Mouse (Mus musculus): ENCODE data around the gene H3f3b. TPM values are rescaled to one million over a fixed set of nuclear protein-coding genes. Genes with fewer than 3 reads are reported as not detected.
A peak's percentile ranks its signal among the peaks of the same experiment; 100 is the strongest.

Gene H3f3b
- total RNA-seq, 2 experiments from 2014 or later = 98.0 to 107 TPM

DNA sequence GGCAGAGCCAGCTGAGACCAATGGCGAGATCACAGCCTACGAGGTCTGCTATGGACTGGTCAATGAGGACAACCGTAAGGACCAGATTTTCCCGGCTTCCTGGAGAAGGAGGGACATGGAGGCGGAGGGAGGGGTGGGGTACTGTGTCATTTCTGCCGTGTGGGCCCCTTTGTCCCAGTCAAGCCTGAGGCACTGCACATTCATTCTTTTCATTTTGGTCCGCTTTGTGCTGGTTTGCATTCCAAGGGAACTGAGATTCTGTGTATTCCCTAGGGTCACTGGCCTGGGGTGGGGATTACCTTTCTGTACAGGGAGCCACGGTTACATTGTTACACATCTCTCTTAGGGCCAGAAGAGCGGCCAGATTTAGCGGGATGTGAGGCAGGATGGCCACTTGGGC is 27.2 kb downstream of the H3f3b start:
- no peak for DNase-seq

DNA sequence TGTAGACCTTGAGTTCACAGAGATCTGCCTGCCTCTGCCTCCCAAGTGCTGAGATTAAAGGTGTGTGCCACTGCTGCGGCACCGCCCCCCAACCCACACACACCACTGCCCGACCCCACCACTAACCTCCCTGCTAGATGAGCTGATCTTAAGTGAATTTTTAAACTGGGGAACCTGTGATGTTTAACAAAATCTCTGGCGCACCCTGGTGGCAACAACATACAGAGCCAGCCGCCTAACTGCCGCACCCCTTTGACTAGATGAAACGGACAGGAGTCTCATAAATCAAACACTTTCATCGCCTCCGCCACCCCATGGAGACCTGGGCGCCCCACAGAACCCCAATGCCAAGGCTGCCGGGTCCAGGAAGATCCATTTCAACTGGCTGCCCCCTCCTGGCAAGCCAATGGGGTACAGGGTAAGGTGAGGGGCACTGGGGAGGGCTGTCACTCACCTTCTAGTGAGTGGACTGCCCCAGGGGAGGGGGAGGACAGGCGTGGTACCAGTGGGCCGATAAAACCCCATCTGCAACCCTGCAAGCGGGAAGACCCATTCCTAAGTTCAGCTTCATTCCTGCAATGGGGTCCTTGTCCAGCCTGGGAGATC is 28.1 kb downstream of the H3f3b start:
- DNase-seq = peak; percentile 66 to 86

DNA sequence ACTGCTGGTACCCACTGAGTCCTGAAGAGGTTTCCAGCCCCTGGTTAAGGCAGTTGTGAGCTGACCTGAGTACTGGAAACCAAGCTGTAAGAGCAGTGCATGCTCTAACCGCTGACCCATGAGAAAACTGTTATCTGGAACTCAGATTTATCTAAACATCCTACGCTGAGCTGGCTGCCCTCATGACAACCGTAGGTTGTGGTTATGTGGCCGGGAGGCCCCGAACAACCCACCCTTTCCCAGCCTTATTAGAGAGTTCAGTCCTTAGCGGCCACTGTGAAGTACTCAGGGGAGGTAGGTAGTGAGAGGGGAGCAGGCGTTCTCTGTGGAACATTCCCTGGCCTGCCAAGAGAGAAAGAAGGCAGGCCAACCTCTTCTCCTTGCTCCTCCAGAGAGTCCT is 28.7 kb downstream of the H3f3b start:
- DNase-seq = no peak

DNA sequence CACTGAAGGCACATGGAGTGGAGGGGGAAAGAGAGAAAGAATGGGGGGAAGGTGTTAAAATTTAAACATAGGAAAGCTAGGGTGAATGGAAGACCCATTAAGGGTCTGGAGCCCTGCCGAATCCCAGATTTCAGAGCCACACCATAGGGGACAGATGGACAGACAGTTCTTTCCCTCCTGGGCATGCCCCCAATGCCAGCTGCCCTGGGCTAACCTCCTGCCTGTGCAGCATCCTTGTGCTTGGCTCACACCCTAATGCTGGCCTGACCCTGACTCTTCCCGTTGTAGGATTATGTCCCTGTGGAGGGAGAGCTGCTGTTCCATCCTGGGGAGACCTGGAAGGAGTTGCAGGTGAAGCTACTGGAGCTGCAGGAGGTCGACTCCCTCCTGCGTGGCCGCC is 30.1 kb downstream of the H3f3b start:
- DNase-seq = no peak

DNA sequence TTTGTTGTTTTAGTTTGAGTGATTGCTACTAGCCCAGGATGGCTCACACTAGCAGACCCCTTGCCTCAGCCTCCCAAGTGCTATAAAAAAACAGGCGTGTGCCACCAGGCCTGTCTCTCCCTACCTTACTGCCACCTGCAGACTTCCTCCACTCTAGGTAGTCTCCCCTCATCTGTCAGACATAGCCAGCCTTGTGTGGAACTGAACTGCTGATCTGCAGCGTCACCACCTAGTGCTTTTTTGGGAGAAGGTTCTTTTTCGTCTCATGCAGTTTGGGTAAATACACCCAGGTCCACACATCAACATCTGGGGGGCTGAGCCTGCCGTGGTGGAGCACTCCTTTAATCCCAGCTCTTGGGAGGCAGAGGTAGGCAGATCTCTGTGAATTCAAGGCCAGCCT is 30.7 kb downstream of the H3f3b start:
- DNase-seq = no peak

DNA sequence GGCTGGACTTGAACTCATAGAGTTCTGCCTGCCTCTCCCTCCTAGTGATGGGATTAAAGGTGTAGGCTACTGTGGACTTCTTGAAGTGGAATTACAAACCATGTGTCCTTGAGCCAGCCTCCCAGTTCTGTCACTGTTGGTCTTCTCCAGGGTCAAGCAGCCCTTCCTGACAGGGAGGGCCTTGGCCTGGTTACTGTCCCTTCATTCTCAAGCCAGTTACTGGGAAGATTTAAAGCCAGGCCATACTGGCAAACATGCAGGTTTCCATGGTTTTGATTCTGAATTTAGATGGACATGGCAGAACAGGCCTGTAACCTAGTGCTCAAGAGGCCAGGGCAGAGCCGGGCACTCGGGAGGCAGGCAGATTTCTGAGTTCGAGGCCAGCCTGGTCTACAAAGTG is 32.5 kb downstream of the H3f3b start:
- DNase-seq = no peak

DNA sequence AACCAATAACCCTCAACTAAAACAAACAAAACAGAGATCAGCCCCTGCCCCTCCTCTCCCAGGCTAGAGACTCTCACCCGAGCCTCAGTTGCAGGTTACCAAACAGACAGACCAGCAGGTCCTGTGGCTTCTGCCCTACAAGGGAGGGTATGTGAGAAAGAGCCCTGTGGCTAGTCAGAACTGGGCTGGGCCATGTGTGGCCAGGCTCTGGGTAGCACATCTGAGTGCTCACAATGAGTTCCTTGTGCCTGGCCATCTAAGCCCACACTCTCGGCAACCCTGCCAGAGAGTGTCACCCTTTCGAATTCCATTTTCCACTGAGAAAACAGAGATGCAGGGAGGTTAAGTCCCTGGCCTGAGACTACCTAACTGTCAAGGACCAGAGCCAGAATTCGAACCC is 35.7 kb downstream of the H3f3b start:
- no peak for DNase-seq

DNA sequence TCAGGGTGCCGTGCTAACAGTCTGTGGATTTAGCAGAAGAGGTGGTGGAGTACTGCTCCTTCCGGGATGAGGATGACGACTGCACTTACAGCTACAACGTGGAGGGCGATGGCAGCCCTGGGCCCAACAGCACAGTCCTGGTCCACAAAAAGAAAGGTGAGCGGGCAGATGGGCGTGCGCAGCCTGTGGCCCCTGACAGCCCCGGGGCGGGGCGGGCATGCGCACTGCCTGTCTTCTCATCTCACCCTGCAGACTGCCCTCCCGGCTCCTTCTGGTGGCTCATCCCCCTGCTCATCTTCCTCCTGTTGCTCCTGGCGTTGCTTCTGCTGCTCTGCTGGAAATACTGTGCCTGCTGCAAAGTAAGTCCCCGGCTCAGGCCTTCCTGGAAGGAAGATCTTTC is 38.1 kb downstream of the H3f3b start:
- DNase-seq = no peak

DNA sequence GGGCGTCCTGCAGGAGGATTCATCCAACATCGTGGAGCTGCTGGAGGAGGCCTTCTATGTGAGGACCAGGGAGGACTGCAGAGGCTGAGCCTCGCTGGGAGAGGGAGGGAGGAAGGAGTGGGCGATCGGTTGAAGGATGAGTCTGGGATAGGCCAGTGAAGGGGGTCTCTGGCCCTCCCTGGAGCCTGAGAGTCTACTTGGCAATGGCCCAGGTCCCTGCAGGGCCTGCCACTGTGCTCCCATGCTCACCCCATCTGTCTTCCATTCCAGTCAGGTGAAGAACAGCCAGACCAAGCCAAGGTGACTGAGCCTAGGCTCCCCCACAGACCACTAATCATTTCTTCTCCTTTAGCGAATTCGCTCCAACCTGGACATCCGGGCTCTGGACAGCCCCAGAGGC is 44.5 kb downstream of the H3f3b start:
- no peak for DNase-seq

DNA sequence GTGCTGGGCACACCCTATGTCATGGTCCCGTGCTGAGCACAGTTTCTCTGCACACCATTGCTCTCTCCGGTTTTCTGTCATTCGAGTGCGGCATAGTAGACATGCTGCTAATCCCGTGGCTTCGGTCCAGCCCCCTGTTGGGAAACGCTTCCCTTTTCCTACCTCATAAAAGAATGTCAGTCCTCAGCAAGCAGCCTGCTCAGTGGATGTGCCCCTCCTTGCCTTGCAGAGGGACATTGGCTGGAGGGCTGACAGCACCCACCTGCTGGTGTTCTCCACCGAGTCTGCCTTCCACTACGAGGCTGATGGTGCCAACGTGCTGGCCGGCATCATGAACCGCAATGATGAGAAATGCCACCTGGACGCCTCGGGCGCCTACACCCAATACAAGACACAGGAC is 45.3 kb downstream of the H3f3b start:
- DNase-seq = no peak

DNA sequence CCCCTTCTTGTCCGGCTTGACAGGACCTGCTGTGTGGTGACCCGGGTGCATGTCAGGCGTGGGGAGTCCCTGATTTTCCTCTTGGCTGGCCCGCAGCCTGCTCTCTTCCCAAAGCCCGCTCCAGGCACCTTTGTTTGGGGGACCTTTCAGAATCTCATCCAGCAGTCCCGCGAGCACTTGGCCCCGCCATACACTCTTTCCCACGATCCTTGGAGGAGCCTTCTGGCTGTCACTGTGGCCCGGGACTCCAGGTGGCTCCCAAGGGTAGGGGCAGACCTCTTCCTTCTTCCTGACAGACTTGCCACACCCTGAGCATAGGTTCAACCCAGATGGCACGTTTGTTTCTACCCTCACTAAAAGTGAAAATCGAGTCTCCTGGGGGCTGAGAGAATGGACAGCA is 52.2 kb downstream of the H3f3b start:
- no peak for DNase-seq

DNA sequence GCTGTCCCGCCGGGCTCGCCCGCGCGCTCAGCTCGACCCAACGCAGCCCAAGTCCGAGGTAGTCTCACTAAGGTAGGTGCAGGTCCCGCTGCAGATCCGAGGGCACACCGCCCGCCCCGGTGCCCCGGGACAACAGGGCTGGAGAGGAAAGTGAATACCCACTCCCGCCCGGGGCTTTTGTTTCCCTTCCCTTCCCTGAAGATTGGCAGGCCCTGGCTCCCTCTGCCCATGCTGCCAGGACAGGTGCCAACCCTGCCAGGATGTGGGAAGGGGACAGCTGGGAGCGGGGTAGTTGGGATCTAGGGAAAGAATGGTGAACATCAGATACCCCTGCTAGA is 52.7 kb downstream of the H3f3b start:
- no peak for DNase-seq

DNA sequence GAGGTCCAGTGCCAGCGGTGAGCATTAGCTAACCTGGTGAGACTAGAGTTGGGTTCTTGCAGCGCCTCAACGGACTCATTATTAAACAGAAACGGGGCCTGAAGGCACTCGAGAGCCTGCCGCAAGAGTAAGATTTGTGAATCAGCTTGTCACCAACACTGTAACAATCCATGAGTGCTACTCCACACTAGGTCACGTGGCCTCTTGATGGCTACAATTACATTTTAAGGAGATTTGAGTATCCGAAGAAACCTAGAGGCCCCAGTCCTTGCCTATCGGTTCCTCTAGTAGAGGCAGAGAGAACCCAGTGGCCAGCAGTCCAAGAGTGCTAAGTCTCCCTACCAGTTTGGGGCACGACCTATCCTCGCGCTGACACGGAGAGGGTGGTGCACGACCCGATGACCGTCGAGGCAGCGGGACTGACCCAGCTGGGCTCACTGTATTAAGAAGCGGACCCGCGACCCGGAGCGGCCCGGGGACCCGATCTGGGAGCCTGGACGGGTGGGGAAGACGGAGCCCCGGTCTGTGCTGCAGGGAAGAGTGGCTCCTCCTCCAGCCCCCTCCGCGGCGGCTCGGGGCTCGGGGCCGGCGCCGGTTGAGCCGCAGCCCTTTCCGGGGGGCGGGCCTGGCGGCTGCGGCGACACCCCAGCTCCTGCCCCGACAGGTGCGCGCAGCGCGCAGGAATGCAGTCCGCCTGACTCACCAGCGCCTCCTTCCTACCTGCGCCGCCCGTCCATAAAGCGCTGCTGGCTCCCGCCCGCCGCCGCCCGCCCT is 53.3 kb downstream of the H3f3b start, which contains the start of gene Itgb4:
Gene Itgb4 (plus strand): TSS at position 401 of the 774 bp plus-strand sequence.
- peak in 1 of 2 experiments; percentile 45 for DNase-seq

Other genes with a start within 250 kb of the H3f3b start
- 10 to 100 TPM; 39.2 to 42.9 TPM for gene Caskin2, start 214.3 kb downstream of the H3f3b start, total RNA-seq (2021)
- gene Tsen54, start 213.2 kb downstream of the H3f3b start, total RNA-seq (2021) = 1 to 10 TPM; 7.1 to 8.5 TPM
- 10 to 100 TPM; 17.5 to 18.2 TPM for gene Llgl2, start 203.9 kb downstream of the H3f3b start, total RNA-seq (2021)
- not detected for gene Myo15b, start 169.6 kb downstream of the H3f3b start, total RNA-seq (2021)
- gene Smim5, start 128.0 kb downstream of the H3f3b start, total RNA-seq (2021) = 1 to 10 TPM; 8.2 to 8.8 TPM
- not detected for gene Smim6, start 115.9 kb downstream of the H3f3b start, total RNA-seq (2021)
- gene Sap30bp, start 94.7 kb downstream of the H3f3b start, total RNA-seq (2021) = 10 to 100 TPM; 19.0 to 19.9 TPM
- 1 to 10 TPM; 7.5 to 7.8 TPM for gene Recql5, start 94.5 kb downstream of the H3f3b start, total RNA-seq (2021)
- gene Itgb4, start 53.3 kb downstream of the H3f3b start, total RNA-seq (2021) = 1 to 10 TPM; 1.9 to 3.7 TPM
- 10 to 100 TPM; 14.1 to 15.0 TPM for gene Galk1, start 15.2 kb downstream of the H3f3b start, total RNA-seq (2021)
- gene Unk, start 2.4 kb upstream of the H3f3b start, total RNA-seq (2021) = 1 to 10 TPM; 5.2 to 7.8 TPM
- gene Unc13d, start 50.0 kb upstream of the H3f3b start, total RNA-seq (2021) = 1 to 10 TPM in 1 of 2 experiments, under 1 TPM in 1; 0.42 to 2.0 TPM
- 100 to 1,000 TPM in 1 of 2 experiments, 10 to 100 TPM in 1; 93.3 to 109 TPM for gene Wbp2, start 59.0 kb upstream of the H3f3b start, total RNA-seq (2021)
- gene Trim47, start 99.2 kb upstream of the H3f3b start, total RNA-seq (2021) = 10 to 100 TPM; 24.7 to 27.6 TPM
- gene Trim65, start 103.2 kb upstream of the H3f3b start, total RNA-seq (2021) = 10 to 100 TPM in 1 of 2 experiments, 1 to 10 TPM in 1; 9.6 to 10.5 TPM
- gene Mrpl38, start 110.9 kb upstream of the H3f3b start, total RNA-seq (2021) = 10 to 100 TPM; 56.8 to 66.1 TPM
- gene Fbf1, start 140.2 kb upstream of the H3f3b start, total RNA-seq (2021) = 10 to 100 TPM; 13.5 to 18.1 TPM
- 10 to 100 TPM; 14.1 to 17.4 TPM for gene Ten1, start 170.9 kb upstream of the H3f3b start, total RNA-seq (2021)
- gene Acox1, start 171.1 kb upstream of the H3f3b start, total RNA-seq (2021) = 100 to 1,000 TPM; 171 to 200 TPM
- gene Evpl, start 210.1 kb upstream of the H3f3b start, total RNA-seq (2021) = under 1 TPM; 0.15 to 0.46 TPM
- gene Srp68, start 246.3 kb upstream of the H3f3b start, total RNA-seq (2021) = 10 to 100 TPM; 59.0 to 67.2 TPM

All from heart, adult 18-20 months (tissue).